Mouse (Mus musculus): ENCODE results near the gene Zswim3. TPM values are rescaled to one million over a fixed set of nuclear protein-coding genes. Genes with fewer than 3 reads are reported as not detected.
"Not testable (repeated sequence)": the region's sequence is repeated elsewhere in the genome, so short reads cannot be mapped to it uniquely, and the experiment has no call there.

The Zswim3 gene
- total RNA-seq, 2 experiments from 2014 or later = 1.5 to 1.6 TPM

DNA sequence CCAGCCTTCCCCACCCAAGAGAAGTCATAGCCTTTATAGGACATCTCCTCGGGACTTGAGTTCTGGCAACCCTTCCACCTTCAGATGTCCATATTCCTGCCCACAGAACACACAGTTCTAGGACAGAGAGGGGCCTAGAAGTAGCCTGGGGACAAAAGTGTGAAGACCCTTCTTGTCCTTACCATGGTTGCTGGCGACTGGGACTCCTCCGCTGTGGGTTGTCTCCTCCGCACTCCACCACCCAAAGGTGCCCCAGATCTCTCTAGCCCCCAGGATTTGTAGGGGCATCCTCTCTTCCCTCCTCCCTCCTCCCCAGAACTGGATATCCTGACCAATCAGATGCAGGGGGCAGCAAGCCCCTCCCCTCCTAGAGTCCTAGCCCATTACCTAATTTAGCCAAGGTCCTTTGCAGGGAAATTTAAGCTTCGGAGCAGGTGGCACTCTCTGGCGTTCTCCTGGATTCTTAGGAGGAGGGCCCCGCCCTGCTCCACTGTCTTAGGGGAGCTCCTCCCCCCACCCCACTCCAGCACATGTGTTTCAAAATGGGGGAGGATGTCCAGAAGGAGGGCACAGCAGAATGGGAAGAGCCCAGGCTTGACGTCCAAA is 25.3 kb upstream of the Zswim3 start, which contains the start of gene Tnnc2:
Gene Tnnc2, minus strand, starts transcription at position 487 of the 606 bp plus-strand sequence.
- no peak for DNase-seq (ENCODE audit: low spot score in 2 of 2)

DNA sequence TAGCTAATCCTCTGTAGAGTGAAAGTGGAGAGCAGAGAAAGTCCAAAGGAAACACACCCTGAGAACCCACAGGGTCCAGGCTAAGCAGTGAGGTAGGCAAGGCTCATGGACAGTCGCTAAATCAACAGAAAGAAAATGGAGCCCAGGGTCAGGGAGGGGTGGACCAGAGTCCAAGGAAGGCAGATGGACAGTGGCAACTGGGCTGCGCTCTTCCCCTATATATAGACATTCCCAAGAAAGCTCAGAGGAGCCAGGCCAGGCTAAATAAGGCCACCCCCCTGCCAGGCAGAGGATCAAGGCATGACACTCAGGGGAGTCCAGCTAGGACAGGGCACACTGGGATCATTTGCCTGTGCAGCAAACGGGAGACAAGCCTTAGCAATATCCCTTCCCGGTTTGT is 23.0 kb upstream of the Zswim3 start:
- no peak for DNase-seq (ENCODE audit: low spot score in 2 of 2)

DNA sequence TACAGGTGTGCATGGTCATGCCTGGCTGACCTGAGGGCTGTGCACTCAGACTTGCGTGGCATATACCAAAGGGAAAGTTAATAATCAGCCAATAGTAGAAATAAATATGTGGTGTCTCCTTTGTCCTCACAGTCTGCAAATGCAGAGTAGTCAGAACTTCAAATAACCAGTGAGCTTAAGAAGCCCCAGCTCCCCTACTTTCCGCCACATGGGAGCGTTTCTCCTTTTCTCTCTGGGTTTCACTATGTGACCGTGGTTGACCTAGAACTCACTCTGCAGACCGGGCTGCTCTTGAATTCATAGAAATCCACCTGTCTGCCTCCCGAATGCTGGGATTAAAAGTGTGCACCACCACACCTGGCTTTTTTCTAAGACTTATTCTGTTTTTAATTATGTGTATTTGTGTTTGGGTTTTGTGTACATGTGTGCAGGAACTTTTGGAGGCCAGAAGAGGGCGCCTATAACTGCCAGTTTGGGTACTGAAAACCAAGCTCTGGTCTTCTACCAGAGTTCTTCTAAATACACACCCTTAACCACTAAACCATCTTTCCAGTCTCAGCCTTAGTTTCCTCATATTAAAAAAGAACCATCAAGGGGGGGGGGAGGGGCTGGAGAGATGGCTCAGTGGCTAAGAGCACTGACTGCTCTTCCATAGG is 20.8 kb upstream of the Zswim3 start:
- DNase-seq (ENCODE audit: low spot score in 2 of 2) = no peak

DNA sequence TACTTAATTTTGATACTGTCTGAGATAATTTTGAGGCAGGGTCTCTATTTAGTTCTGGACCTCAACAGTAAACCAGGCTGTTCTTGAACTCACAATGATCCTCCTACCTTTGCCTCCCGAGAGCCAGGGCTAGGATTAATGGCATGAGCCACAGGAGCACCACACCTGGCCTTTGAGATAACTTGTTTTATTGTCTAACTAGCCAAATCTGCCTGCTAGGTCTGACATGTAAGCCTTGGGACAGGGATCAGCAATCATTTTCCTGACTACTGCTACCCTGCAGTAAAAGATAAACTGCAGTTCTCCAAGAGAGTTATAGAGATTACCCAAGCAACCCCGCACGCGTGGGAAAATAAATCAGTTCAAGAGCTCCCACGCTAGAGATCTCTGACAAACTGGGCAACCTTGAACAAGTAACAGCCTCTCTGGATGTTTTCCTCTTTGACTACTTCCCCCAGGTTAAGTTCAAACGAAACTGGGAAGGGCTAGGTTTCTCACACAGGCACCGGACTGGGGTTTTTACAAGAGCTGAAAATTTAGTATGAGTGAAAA is 20.0 kb upstream of the Zswim3 start:
- DNase-seq (ENCODE audit: low spot score in 2 of 2) = no peak

DNA sequence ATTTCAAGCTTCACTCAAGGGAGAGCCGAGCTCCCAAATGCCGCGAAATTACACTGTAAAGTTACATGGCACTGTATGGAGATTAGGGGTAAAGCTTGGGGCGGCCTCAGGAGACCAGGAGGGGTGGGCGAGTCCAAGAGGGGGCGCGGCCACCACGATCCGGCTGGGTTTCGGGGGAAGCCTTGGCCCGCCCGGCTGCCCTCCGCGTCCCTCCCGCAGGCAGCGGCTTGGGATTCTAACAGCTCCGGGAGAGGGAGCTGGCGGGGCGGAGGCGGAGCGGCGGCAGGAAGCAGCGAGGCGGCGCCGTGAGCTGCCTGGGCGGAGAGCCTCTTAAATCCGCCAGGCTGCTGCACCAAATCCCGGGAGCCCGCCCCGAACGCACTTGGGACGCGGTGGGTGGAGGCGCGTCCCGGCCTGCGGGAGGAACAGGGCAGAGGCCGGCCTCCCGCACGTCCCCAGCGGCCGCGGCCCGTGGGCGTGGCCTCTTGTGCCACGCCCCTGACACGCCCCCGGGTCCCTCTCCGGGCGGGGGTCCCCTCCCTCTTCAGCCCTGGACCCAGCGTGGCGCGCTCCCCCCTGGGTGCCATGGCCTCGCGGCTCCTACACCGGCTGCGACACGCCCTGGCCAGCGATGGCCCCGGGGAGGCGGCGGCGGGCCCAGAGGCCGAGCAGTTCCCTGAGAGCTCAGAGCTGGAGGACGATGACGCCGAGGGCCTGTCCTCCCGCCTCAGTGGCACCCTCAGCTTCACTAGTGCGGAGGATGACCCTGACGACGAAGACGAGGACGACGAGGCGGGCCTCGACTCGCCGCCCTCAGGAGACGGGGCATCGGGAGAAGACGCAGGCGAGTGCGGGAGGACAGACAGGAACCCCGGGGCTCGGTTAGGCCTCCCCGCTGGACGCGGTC is 19.2 kb upstream of the Zswim3 start, which contains the start of gene Snx21:
Gene Snx21, plus strand, starts transcription at position 343 of the 907 bp plus-strand sequence.
- DNase-seq (ENCODE audit: low spot score in 2 of 2) = peak; percentile 77 to 85

DNA sequence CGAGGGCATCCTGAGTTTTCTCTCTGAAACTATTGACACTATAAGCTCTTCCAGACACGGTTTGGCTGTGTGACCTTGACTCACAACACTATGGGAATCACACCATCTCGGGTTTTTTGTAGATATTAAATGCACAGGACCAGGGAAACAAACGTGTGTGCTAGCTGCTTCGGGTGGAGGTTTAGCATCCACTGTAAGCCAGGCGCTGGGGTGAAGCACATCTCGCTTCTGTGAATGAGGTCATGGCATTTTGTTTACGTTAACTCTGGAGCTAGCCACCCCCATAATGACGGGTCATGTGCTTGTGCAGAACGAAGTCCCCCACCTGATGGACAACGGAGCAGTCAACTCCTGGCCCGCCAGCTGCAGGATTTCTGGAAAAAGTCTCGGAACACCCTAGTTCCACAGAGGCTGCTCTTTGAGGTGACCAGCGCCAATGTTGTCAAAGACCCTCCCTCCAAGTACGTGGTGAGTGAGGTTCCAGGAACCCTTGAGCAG is 18.5 kb upstream of the Zswim3 start:
- no peak for DNase-seq (ENCODE audit: low spot score in 2 of 2)

DNA sequence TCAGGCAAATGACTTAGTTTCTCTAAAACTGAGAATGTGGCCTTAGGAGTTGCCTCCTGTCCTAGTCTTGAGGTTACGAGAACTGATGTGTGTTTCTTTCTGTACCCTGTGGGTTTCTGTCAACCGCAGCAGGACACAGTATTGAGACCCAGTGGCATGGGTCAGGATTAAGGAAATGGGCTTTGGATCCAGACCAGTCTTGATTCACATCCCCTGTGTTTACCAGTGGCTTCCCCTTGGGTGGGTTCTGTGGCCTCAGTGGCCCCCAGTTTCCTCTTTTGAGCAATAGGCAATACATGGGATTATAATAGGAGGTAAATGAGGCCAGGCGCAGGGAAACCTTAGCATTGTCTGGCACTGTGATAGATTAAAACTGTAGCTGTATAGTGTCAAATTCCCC is 17.9 kb upstream of the Zswim3 start:
- no peak for DNase-seq (ENCODE audit: low spot score in 2 of 2)

DNA sequence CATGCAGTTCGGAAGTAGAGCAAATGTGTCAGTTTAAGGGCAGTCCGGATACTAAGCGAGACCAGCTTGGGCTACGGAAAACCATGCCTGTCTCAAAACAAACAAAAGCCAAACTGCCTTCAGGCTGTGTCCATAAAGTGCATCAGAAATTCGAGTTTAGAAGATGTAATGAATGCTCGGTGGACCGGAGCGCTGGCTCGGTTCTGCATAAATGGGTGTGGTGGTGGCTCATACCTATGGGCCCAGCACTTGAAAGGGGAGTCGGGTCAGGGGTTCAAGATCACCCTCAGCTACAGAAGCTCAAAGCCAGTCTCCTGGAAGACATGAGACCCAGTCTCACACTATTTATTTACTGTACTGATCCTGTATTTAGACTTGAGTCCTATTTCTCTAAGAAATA is 17.1 kb upstream of the Zswim3 start:
- no peak for DNase-seq (ENCODE audit: low spot score in 2 of 2)

DNA sequence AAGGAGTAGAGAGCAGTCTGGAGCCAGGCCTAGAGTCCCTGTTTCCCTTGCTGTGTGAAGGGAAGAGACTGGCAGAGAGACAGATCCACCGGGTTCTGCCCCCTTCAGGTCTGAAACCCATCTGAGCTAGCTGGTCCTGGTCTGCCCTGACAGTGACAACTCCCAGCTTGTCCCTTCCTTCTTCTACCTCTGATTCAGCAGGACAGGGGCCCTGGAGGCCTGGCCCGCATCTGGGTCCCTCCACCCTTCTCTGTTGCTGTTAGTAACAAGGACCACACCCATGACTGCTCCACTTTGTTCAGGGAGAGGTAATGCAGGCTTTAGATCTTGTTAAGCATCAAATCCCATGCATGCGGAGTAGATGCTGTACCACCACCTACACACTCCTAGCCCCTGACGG is 16.5 kb upstream of the Zswim3 start:
- DNase-seq (ENCODE audit: low spot score in 2 of 2) = no peak

DNA sequence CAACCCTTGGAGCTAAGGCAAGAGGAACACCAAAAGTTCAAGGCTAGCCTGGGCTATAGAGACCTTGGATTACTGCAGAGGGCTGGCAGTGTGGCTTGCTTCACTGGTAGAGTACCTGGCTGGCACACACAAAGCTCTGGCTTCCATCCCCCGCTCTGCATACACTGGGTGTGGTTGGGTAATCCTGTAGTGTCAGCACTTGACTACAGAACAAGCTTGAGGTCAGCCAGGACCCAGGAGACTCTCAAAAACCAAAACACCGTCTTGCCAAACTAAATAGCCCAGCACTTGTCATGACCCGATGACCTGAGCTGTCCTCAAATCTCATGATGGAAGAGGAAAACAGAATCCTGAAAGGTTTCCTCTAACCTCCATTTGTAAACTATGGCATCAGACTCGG is 14.4 kb upstream of the Zswim3 start:
- DNase-seq (ENCODE audit: low spot score in 2 of 2) = no peak

DNA sequence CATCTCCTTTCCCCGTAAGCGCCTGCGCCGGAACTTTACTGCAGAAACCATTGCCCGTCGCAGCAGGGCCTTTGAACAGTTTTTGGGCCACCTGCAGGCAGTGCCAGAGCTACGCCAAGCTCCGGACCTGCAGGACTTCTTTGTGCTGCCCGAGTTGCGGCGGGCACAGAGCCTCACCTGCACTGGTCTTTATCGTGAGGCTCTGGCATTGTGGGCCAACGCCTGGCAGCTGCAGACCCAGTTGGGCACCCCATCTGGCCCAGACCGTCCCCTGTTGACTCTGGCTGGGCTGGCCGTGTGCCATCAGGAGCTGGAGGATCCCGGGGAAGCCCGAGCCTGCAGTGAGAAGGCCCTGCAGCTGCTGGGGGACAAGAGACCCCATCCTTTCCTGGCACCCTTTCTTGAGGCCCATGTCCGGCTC is 13.0 kb upstream of the Zswim3 start:
- no peak for DNase-seq (ENCODE audit: low spot score in 2 of 2)

DNA sequence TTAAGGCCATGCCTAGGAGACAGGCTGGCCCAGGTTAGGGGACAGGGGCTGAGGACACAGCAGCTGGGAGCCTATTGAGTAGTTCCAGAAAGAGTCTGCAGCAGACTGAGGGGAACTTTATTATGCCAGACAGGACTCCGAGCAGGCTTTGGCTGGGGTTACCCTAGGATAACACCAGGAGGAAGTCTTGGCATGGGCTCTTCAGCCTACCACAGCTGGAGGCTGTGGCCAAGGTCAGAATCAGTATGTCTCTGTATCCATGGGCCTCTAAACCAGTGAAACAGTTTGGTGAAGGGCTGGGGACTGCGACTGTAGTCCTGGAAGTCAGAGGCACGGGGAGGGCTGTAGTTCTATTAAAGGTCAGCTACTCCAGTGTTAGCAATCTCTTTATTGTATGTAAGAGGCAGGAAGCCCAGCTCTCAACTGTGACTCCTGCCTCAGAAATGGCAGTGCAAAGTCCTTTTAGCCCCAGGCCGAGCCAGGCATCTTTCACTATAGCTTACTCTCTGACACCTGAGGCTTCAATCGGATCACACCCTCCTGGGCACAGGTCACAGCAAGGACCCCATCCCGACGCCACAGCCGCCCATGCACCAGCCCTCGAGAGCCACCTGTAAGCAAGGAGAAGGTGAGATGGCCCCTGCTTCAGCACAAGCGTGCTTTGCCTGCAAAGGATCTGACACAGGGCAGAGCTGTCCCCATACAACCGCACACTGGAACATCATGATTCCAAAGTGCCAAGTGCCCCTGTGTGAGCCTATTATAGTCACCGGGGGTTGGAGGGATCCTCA is 12.3 kb upstream of the Zswim3 start:
- no peak for DNase-seq (ENCODE audit: low spot score in 2 of 2)

DNA sequence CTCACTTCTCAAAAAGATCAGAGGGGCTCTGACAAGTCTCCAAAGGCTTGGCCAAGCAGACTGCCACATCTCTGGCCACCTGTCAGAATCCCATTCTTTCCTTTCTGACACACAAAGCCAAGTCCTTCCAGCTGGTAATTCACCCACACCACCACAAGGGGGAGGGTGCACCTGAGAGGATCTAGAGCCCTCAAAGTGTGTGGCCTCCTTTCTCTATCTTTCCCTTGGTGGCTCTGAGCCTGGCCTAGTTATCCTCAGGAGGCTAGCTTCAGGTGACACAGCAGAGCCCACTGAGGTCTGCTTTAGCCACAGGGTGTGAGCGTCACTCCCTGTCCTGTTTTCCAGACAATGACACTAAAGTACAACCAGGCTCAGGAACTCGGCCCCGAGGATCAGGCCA is 11.7 kb upstream of the Zswim3 start:
- no peak for DNase-seq (ENCODE audit: low spot score in 2 of 2)

DNA sequence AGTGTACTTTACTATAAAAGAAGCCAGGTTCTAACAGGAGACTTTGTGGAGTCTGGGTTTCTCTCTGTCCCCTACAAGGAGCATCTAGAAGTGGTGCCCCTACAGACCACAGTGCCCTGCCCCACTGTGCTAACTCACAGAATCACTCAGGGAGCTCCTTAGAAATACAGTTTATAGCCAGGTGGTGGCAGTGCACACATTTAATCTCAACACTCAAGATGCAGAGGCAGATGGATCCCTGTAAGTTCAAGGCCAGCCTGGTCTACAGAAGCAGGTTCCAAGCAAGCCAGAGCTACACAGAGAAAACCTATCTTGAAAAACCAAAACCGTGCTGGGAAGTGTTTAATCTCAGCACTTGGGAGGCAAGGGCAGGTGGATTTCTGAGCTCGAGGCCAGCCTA is 11.1 kb upstream of the Zswim3 start:
- DNase-seq (ENCODE audit: low spot score in 2 of 2) = no peak

DNA sequence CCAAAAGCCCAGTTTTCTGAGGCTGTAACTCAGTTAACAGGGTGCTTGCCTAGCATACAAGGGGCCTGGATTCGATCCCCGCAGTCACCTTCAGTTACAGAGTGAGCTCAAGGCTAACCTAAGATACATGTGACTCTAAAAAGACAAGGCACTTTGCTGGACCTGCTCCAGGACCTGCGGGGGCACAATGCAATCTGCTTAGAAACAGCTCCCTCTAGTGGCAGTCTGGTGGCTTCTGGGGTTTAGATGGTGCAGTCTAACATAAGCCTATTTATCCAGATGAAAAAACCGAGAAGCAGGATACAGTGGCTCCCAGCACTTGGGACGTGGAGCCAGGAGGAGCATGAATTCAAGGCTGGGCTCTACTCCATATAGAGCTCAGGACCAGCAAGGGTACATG is 10.6 kb upstream of the Zswim3 start:
- peak; percentile 63 to 85 for DNase-seq (ENCODE audit: low spot score in 2 of 2)

DNA sequence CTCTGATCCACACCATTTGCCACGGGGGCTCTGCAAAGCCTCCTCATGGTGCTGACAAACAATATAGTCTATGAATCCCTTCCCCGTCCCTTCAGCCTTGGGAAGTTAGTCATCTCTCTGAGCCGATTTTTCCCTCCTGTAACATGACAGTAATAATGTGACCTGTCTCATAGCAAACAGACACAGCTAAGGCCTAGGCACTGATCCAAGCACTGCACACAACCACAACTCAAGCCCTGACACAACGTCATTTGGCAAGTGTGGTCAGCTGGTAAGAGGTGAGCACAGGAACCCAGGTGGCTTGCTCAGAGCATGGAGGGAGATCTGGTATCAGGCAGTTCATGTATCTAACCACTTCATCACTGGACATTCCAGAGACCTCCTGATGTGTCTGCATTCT is 9.0 kb upstream of the Zswim3 start:
- no peak for DNase-seq (ENCODE audit: low spot score in 2 of 2)

DNA sequence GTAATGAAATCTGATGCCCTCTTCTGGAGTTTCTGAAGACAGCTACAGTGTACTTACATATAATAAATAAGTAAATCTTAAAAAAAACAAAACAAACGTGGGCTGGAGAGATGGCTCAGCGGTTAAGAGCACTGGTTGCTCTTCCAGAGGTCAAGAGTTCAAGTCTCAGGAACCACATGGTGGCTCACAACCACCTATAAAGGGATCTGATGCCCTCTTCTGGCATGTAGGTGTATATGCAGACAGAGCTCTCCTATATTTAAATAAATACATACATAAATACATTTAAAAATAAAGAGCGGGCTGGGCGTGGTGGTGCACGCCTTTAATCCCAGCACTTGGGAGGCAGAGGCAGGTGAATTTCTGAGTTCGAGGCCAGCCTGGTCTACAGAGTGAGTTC is 6.3 kb upstream of the Zswim3 start:
- DNase-seq (ENCODE audit: low spot score in 2 of 2) = not testable (repeated sequence)

DNA sequence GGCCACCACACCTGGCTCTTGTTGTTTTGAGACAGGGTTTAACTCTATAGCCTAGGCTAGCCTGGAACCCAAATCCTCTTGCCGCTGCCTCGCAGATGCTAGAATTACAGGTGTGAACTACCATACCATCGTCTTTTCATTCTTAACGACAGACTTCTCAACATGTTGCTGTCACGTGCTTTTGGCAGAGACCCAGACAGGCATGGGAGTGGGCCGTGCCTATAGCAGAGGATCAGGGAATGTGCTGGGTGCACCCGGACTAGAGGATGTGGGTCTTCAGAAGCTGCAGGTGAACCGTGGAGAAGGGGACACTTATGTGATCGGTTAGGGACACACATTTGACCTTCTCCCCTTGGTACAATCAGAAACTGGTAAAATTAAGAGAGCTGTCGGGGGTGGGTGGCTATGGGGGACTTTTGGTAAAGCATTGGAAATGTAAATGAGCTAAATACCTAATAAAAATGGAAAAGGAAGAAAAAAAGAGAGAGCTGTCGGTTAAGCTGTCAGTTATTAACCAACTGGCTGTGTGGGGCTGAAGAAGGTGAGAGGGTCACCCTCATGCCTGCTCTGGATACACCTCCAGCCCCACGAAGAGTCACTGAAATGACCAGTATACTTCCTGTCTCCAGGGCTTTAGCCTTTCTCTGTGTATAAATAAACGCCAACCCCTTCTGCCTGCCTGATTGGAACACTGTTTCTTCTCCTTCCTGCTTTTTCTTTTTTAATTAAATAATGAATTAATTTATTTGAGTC is 4.5 kb upstream of the Zswim3 start:
- DNase-seq (ENCODE audit: low spot score in 2 of 2) = no peak

DNA sequence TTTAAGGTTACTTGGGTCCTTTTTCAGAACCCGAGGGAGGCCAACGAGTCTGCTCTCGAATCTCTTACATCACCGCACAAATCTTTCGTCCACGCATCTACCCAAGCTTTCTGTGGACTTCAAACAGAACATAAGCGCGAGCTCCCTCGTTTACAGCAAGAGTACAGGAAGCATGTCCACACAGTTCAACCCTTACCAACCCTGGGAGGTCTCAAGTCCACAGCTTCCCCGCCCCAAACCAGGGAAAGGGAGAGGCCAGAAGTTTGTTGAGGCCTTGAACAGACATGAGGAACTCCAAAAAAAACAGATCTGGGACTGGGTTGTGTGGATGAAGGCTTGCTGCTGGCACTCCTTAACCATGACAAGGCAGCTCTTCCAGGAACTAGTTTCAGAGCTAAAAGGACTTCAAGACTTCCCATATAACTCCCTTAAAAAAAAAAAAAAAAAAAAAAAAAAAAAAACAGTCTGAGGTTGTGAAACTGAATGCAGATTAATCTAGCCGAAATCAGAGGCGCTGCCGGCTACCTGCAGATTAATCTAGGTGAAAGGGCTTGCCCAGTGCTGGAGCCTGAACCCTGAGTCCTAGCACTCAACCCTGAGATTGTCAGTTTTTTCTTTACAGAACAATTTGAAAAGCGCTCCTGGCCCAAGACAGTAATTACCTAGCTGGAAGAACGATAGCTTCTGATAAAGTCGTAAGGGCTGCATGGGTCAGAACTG is 1.5 kb upstream of the Zswim3 start:
- DNase-seq (ENCODE audit: low spot score in 2 of 2) = no peak
